8 mouse cellular contexts compared by ENCODE assay signal in the genomic region with DNA sequence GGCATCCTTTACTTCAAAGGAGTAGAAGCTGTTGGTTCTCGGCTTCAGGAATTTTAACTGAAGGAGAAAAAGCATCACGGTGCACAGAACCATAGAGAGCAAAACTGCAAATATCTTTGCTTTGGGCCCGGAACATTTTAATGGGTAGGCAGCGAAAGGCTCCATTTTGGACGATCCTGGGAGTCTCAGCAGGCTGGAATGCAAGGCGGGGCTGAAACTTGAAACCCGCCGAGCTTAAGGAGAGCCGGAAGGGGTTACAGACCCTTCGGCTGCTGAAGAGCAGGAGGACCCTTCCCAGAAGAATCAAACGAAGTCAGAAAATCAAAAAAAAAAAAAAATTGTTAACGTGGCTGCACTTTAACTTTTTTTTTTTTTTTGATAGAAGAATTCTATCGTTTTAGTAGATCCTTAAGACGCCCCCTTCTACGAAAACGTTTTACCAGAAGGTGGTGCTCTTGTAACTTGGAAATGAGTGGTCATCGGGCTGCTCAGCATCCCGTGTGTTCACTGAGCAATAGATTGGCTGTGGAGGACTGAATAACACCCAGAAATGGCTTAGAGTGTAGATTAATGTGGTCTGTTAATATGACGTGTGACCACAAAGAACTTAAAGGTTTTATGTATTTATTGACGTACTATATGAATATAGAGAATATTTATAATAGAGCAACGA. TPM values are rescaled to one million over a fixed set of nuclear protein-coding genes. Genes with fewer than 3 reads are reported as not detected.
DNase-seq lines count a peak whose midpoint lies in the region; ATAC-seq and TF ChIP-seq lines count a peak whose summit lies in the region.

Gene Gpx8 (minus strand): TSS at position 200 of the 673 bp plus-strand sequence.

- peak within 1 kb of the TSS; percentile 38 for H3K27ac ChIP-seq in brown adipose tissue, adult 24 weeks (replicated peaks; ENCODE audit: low read depth, low read length)
- peak within 1 kb of the TSS; percentile 38; the same call in 1 of the 2 replicates for H3K27ac ChIP-seq in hindbrain, postnatal 0 days

- 4% methylated on average over 21 of the region's 21 CpGs for WGBS in hindbrain, postnatal 0 days

- peak; percentile 48 for DNase-seq in Patski (ENCODE audit: low read depth, low spot score)
- peak; percentile 50 for DNase-seq in gastrocnemius, postnatal 25 days
- DNase-seq in hindbrain, postnatal 0 days (ENCODE audit: low spot score) = peak; percentile 84
- peak; percentile 15 to 24 for DNase-seq in left cerebral cortex, postnatal 36 days (ENCODE audit: low spot score in 2 of 2)
- peak; percentile 34 for DNase-seq in right cerebral cortex, postnatal 25 days
- no peak for DNase-seq in B cell, adult 2 months

- peak within 1 kb of the TSS; percentile 56 for H3K9ac ChIP-seq in hindbrain, postnatal 0 days (replicated peaks; ENCODE audit: low read length)

- POLR2A ChIA-PET in Patski (lab: Charles Lee) = interaction anchor here (0.6 to 0.7 kb wide), 3 partner anchors 128 to 1709 kb away, joined by 3 to 7 read pairs (median 4); no protein-coding TSS in a partner anchor

- in situ Hi-C loops in Patski (cut with MboI; ENCODE audit: low pct_unique_long_range_greater_than_20kb) = loop anchor here (5.0 kb wide), 1 partner anchor 571 kb away; the partner anchor contains the start of gene Snx18

- H3K4me2 ChIP-seq in hindbrain, postnatal 0 days (ENCODE audit: low read depth, low read length) = peak within 1 kb of the TSS; percentile 71

- no peaks in the 10 kb centered on the region for H3K4me1 ChIP-seq in brown adipose tissue, adult 24 weeks (ENCODE audit: control insufficient read depth, insufficient read depth, insufficient read length, low read length)
- no peaks in the 10 kb centered on the region for H3K4me1 ChIP-seq in hindbrain, postnatal 0 days (ENCODE audit: insufficient read depth, low read length)

- CTCF ChIA-PET in Patski (lab: Charles Lee) = interaction anchor here (0.6 to 4.9 kb wide), 11 partner anchors 9 to 572 kb away, joined by 3 to 35 read pairs (median 3); partner anchors contain the start of gene Snx18

- H3K27me3 ChIP-seq in Patski = no peaks in the 10 kb centered on the region
- no peaks in the 10 kb centered on the region for H3K27me3 ChIP-seq in hindbrain, postnatal 0 days (ENCODE audit: insufficient read depth, low read length)

- intact Hi-C loops in left cerebral cortex, postnatal 36 days (cut with DNase I) = loop anchor here (5.0 to 10.0 kb wide), 3 partner anchors 91 to 568 kb away; partner anchors contain the start of gene Snx18

- H3K9me3 ChIP-seq in hindbrain, postnatal 0 days (ENCODE audit: low read length) = no peaks in the 10 kb centered on the region

- no peaks in the 10 kb centered on the region for H3K36me3 ChIP-seq in hindbrain, postnatal 0 days (ENCODE audit: insufficient read depth, low read length)

- peak within 1 kb of the TSS; percentile 68 for H3K4me3 ChIP-seq in brown adipose tissue, adult 24 weeks (ENCODE audit: insufficient read depth, low read depth, low read length)
- peak within 1 kb of the TSS; percentile 51 for H3K4me3 ChIP-seq in hindbrain, postnatal 0 days (ENCODE audit: low read length)

- peak; percentile 79 for TF ChIP-seq CTCF in Patski (IDR thresholded peaks at IDR 0.05)
- TF ChIP-seq CTCF in hindbrain, postnatal 0 days (IDR thresholded peaks at IDR 0.05; ENCODE audit: low read depth) = peak; percentile 70

- peak; percentile 93 for ATAC-seq in Patski
- ATAC-seq in hindbrain, postnatal 0 days = peak; percentile 90
- peak; percentile 77 for ATAC-seq in megakaryocyte-erythroid progenitor cell, adult 5-6 weeks (replicated peaks; ENCODE audit: low FRiP score, low TSS enrichment, poor library complexity, severe bottlenecking)

RNA-seq across cellular contexts. Expression of gene Gpx8, which starts in this region (rescaled TPM):
- 105 TPM for polyA plus RNA-seq in Patski (2021)
- polyA plus RNA-seq in brown adipose tissue, adult 24 weeks (2012; ENCODE audit: insufficient read depth, insufficient read length, missing spikeins) = 143 and 181 TPM in 2 replicates
- 10 to 100 TPM; 10.3 to 16.3 TPM for total RNA-seq in gastrocnemius, postnatal 25 days (2021)
- total RNA-seq in hindbrain, postnatal 0 days (2014; rRNA removed) = 10.2 and 19.7 TPM in 2 replicates
- polyA plus RNA-seq in hindbrain, postnatal 0 days (2015; fragmentation: Nextera tagmentation; extraction: Ambion mirVana) = 60.4 and 67.0 TPM in 2 replicates
- total RNA-seq in left cerebral cortex, postnatal 36 days (2021) = 1 to 10 TPM; 9.3 to 9.5 TPM
- not detected in 2 replicates for total RNA-seq in megakaryocyte-erythroid progenitor cell, adult 5-6 weeks (2014; fragmentation: Nextera tagmentation)
- total RNA-seq in megakaryocyte-erythroid progenitor cell, adult 5-6 weeks (2017) = not detected in 2 replicates

Comparison
In these comparisons a context has a peak if more than half of its experiments do, and no peak if none do; other contexts are left out.
1. RNA of gene Gpx8 (total RNA-seq): 10.3 to 16.3 TPM in gastrocnemius, postnatal 25 days, 10.2 to 19.7 TPM in hindbrain, postnatal 0 days and 9.3 to 9.5 TPM in left cerebral cortex, postnatal 36 days; not detected in megakaryocyte-erythroid progenitor cell, adult 5-6 weeks; every median in the first group is over 10 times any median in the second.
2. Peak in ATAC-seq in megakaryocyte-erythroid progenitor cell, adult 5-6 weeks; RNA of the gene not detected or under 1 TPM.
3. DNase-seq: peak in Patski (single experiment), gastrocnemius, postnatal 25 days (single experiment), hindbrain, postnatal 0 days (single experiment), left cerebral cortex, postnatal 36 days (2 of 2) and right cerebral cortex, postnatal 25 days (single experiment); none in B cell, adult 2 months (0 of 2).
4. Peak in every context shown above with its lines, with median percentiles within 50 percentile points of each other: ATAC-seq.